Mouse (Mus musculus) cerebral cortex, adult 2 months (tissue): ENCODE measurements around the gene Timp1.

Experiments
- WGBS: fragments of 180-500 bp; shearing (Covaris S2); methylation state at CpG from one replicate; pipeline ENCODE4 v1.1.7; 2018; 5-methylcytosine and 5-hydroxymethylcytosine counted together

Timp1 gene

DNA sequence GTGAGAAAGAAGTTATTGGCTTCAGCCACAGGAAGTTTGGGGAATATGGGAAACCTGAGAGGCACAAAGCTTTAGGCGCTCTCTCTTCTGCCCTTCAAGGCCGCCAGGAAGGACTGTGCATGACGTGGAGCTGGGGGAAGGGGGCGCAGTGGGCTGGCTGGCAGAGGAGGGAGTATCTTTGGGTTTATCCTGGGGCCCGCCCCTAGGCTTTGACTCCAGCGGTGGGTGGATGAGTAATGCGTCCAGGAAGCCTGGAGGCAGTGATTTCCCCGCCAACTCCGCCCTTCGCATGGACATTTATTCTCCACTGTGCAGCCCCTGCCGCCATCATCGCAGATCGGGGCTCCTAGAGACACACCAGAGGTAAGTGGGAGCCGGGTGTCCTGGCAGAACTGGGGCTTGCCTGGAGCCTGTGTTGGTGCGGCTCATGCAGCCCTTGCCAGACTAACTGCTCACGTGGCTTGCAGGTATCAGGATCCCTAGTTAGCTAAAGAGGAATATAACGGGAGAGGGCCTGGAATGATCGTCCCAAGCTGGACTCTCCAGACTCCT, at the start of gene Timp1:
Timp1 (plus strand) TSS at position 205 of the 552 bp plus-strand sequence.
- 17% methylated on average over 18 of the region's 18 CpGs for WGBS

DNA sequence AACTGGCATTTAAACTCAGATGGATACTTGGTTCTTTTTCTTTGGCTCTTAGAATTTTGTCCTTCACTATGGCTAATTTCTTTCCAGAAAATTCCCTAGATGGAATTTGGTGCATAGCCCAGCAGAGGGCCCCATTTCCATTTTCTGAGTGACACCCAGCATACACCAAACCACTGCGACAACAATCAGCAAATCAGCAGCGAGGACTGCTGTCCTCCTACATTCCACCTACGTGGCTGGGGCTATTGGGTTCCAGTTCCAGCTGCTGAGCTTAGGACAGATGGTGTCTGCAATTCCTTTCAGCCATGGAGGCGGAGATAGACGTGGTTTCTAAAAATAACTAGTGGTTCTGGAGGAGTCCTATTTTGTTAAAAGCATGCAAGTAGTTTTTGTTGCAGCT, 41.0 kb upstream of the Timp1 start:
- WGBS: 4% methylated on average over 5 of the region's 5 CpGs

DNA sequence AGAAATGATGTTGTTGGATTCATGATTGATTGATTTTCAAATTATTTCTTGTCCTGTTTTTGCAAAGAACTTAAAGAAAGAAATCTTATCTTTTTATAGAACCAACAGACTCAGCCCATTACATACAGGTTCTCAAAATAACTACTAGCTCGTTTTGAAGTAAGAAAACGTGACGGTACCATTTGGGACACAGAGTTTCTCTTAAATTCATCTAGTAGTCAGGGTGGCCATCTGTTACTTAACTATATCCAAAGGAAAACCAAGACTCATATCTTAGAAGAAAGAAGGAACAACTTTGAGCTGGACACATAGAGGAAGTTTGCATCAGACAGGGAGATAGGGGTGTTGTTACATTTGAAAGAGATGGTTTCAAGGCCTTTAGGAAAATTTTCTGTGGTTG, 22.7 kb upstream of the Timp1 start:
- WGBS: 52% methylated on average over 3 of the region's 3 CpGs

DNA sequence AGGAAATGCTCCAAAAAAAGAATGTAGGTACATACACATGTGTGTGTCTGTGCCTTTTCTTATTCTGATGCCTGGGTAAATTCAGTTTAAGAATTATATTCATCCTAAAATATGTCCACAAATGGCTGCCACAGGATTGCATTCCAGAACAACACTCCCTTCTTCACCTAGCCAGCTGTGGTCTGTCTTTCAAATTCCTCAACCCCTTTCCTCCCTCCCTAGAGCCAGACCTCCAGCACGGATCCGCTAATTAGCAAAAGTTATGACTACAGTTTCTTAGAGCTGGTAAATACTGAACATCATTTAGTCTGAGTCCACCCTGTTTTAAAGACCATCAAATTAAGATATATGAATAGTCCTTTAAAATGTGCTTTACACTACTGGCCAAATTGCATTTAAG, 22.1 kb upstream of the Timp1 start:
- WGBS: 8% methylated on average over 2 of the region's 2 CpGs

DNA sequence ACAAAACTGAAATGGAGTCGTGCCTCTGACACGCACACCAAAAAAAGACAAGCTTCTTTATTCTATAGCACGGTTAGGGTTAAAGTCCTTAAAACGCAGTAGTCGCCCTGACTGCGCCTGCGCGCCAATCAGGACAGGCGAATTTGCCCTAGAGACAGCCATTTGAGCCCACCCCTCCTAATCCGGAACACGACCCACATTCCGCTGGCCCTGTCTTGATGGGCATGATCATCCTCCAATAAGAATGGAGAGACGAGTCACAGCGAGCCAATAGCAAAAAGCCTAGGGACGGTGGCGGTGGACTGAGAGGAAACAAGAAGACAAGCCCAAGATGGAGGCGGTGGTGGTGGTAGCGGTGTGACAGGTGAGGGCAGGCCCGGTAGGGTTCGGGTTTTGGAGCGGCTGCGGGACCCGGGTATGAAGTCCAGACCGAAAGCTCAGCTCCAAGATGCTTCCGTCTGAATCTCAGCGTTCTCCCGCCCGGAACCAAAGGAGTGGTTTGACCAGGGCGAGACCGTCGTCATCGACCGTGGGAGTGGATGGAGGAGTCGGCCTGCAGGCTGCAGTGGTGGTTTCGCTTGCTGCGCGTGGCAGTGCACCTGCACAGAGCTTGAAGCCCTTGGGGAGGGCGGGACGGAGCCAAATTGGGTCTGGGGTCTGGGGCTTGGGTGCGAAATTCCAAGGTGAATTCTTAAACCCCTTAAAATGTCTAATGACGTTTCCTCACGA, 21.5 kb upstream of the Timp1 start:
- WGBS: 4% methylated on average over 42 of the region's 42 CpGs

DNA sequence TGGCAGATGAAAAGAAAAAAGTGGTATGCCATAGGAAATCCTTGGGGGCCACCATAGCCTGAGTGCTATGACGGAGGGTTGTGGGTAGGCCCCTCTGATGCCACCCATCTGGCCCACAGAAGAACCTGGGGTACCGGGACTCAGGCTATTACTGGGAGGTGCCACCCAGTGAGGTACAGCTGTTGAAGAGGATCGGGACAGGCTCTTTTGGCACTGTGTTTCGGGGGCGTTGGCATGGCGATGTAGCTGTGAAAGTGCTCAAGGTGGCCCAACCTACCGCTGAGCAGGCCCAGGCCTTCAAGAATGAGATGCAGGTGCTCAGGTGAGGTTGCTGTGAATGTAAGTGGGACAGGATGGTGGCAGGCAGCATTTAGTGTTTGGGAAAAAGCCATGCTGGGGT, 16.2 kb upstream of the Timp1 start:
- WGBS: 87% methylated on average over 7 of the region's 7 CpGs

DNA sequence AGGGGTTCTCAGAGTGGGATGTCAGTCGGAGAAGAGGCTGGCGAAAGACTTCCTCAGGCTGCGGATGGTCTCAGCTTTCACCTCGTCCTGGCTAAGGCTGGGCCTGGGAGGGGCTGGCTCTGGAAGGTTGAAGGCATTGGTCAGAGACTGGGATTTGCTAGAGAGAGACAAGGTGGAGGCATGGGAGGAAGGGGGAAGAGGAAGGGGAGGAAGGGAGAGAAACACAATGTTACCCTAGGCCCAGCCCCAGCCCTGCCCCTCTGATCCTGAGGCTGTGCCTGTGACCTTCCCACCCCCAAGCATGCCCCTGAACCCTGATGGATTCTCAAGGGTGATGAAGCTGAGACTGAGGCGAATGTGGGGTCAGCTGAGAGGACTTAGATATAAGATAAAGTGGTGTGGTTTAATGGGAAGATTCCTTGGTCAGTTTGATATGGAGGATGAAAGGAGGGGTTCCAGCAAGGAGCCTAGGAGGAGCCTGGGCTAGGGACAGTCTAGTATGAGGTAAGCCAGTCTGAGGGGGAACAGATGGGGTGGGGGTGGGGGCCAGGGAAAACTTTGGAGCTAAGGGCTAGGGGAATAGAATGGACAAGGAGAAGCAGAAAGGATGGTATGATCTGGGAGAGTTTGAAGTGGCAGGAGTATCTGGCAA, 8.4 kb upstream of the Timp1 start:
- WGBS: 73% methylated on average over 5 of the region's 5 CpGs

DNA sequence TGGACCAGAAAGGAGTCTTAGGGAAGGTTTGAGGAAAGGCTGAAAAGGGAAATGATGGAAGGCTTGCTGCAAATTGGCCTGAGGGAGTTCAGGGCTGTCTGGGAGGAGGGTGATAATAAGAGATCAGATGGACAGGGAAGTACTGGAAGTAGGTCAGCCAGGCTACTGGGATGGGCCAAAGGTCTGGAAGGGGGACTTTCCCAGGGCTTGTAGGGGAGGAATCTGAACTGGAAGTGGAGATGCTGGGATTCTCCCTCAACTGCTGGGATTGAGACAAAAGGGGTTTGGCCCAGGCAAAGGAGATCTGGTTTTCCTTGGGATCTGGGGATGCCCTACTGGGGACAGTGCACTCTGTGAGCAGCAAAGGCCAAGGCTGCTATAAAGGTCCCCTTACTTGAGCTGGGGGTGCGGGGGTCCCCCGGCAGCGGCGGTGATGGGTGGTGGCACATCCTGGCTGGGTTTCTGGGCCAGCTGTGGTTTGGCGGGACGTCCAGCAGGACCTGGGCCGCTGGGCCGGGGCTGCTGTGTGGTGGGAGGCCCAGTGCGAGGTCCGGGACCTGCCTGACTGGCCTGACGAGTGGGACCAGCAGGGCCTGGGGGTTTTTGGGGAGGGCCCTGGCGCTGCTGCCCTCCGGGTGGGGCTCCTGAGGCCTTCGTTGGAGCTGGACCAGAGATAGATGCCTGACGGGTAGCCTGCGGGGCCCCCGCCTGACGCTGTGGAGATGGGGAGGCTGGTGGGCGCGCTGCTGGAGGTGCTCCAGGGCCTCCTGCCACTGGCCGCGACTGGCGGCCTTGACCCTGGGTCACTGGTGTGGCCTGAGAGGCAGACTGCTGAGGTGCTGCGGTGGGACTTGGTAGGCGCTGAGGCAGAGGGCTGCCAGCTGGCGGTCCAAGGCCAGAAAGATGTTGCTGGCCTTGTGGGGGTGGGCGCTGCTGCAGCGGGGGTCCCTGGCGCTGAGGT, 7.6 kb upstream of the Timp1 start:
- WGBS: 47% methylated on average over 27 of the region's 29 CpGs

DNA sequence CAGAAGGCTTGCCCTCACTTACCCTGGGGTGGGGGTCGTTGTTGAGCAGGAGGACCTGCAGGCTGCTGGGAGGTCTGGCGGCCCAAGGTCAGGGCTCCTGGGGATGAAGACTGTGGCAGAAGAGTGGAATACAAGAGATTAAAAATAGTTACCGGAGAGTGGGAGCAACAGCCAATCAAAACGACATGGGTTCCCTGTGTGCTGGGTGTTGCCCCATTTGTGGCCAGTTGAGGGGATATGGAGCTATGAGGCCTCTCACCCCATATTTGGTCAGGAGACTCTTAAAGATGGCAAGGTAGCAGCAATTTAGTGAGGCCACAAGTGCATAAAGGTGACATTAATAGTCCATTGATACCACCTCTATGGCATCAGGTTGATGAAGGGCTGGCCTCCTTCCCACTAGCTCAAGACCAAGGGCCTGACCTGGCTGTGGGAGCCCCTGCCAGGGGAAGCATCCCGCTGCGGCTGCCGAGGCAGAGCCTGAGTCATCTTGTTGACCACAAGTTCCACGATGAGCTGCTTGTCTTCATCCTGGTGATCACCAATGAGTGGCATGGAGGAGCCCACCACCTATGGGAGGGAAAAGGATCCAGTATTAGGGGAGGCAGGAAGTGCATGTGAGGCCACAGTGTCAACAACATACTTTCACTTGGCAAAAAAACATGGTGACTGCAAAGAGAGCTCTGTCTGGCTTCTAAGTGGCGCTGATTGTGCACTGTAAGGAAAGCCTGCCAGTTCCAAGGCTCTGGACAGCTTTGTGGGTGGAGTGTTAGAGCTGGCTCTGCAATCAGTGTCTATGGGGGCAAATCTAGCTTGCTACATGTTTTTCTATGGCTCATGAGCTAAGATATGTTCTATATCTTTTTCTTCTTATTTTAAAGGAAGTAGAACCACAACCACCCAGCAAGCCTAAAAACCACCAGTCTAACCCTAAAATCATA, 6.5 kb upstream of the Timp1 start:
- 43% methylated on average over 9 of the region's 9 CpGs for WGBS

DNA sequence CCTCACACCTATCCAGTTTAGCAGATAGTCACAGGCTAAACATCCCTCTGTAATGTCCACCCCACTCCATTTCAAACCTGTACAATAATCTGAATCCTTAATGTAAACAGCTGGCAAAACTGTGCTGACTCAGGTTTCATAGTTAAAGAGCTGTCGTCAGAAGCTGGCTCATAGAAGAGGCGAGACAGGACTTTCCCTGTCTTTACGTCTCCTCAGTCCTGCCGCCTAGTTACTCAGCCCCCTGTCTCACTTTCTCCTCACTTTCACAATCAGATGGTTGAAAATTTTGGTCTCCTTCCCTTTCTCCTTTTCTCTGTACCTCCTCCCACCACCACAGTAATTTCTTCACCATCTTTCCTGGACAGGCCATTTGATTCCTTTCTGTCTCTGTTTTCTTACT, 1.9 kb upstream of the Timp1 start:
- 43% methylated on average over 4 of the region's 4 CpGs for WGBS

DNA sequence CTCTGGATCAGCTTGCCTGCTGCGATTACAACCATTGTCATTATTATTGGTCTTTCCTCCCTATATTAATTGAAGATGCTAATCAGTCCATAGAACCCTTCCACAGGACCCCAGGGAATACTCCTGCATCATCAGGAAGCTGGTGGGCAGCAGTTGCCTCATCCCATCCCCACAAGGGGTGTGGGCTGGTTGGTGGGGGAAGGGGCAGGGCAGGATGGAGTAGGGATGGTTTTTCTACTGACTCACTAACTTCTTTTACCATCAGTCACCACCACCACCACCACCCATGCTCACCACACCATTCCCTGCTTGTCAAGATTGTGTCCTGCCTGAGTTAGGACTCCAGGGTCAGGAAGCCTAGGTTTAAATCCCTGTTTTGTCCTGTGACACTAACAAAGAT, 763 bp upstream of the Timp1 start:
- 73% methylated on average over 1 of the region's 1 CpGs for WGBS

DNA sequence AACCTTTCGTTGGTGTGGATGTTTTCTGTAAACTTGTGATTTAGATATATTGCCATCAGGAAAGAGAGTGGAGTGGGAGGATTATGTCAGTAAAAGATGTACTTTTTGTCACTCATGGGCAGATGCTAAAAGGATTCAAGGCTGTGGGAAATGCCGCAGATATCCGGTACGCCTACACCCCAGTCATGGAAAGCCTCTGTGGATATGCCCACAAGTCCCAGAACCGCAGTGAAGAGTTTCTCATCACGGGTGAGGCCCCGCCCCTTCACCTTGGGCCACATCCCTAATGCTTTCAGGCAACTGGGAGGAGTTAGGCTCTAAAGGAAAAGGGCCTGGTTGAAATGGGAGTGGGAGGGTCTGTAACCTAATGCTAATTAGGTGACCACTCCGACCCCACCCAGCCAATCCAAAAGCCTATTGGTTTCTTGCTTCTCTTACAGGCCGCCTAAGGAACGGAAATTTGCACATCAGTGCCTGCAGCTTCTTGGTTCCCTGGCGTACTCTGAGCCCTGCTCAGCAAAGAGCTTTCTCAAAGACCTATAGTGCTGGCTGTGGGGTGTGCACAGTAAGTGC, 3.0 kb downstream of the Timp1 start:
- 41% methylated on average over 11 of the region's 11 CpGs for WGBS

DNA sequence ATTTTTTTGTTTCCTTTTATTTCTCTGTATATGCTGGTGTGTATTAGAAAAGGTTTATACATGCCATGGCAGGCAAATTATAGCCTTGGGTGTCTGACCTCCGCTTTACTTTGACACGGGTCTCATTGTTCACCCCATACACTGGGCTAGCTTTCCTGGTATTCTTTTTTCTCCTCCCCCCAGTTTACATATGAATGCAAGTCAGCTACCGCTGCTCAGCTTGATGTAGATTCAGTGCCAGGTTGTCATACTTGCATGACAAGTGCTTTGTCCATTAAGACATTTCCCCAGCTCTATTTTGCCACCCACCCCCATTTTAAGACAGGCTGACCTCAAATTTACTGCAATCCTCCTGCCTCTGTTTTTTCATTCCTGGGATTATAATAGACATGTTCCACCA, 5.3 kb downstream of the Timp1 start:
- WGBS: 53% methylated on average over 3 of the region's 3 CpGs

DNA sequence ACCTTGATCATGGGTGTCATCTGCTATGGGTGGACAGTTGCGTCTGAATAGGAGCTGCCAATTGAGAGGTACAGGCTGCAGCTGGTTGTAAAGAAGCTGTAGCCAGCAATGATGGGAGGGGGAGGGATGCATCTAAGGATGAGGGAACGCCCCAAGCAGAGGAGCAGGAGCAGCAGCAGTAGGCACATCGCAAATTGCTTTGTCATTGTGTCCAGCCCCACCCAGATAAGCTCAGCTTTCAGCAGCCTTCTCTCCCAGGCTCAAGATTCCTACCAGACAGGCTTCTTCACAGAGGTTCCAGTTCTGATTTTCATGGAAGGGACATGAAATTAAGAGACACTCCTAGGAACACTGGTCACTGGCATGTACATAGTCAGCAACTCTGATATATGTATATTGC, 40.1 kb downstream of the Timp1 start:
- WGBS: 31% methylated on average over 3 of the region's 3 CpGs

DNA sequence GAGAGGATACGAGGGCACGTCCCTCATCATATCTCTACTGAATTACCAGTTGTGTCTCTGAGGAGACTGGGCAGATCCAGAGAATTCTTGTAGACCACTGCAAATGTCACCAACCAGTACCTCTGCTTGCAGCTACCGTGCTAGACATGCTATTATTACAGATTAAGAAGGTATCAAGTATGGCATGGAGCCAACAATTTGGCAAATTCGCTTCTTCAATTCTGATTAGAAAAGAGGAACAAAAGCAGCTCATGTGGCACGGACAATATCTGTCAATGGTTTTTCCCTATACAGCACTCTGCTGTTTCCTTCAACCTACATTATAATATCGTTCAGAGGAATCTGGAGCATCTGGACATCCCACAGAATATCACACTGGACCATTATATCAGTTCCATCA, 43.8 kb downstream of the Timp1 start:
- 57% methylated on average over 6 of the region's 6 CpGs for WGBS

DNA sequence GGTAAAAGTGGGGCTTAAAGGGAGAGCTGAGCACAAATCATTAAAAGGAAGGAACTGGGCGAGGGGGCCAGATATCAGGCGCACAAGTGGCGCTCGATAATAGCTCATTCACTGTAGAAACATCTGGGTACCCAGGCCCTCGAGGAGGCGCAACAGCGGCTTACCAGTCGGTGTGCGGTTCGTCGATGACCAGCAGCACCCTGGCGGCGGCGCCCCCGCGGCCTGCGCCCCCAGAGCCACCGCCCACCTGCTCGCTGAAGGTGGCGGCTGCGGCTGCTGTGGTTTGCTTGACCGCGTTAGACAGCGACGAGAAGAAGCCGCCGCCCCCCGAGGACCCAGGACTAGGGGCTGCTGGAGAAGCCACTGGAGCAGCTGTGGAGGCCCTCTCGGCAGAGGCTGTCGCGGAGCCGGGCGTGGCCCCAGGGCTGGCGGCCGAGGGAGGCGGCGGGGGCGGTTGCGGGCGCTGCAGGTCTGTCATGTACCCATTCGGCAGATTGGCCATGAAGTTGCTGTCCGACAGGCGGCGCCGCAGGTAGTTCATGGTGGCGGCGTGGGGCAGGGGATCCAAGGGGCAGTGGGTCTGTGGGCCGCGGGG, 50.4 kb downstream of the Timp1 start:
- 2% methylated on average over 43 of the region's 49 CpGs for WGBS

DNA sequence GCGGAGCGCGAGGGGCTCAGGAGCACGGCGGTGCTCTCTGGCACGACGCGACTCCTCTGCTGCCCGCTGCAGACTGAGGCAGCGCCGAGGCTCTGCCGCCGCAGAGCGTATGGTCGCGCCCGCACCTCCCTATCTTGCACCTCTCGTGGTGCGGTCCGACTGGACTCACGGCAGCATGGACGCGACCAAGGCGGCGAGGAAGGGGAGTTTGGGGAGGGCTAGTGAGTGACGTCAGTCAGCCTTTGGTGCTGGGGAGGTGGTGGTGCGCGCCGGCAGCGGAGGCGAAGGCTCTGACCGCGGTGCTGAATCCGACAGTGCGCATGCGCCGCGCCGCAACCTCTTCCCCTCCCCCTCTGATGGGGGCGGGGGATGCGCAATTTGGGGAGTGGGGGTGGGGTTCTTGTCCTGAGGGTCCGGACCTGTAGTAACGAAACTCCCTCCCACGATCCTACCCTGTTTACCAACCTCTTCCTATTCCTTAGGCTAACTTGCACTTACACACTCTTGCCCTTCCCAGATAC, 50.9 kb downstream of the Timp1 start, which contains the start of gene Syn1:
Syn1 (minus strand) TSS at position 161 of the 521 bp plus-strand sequence.
- WGBS: under 1% methylated on average over 40 of the region's 44 CpGs

DNA sequence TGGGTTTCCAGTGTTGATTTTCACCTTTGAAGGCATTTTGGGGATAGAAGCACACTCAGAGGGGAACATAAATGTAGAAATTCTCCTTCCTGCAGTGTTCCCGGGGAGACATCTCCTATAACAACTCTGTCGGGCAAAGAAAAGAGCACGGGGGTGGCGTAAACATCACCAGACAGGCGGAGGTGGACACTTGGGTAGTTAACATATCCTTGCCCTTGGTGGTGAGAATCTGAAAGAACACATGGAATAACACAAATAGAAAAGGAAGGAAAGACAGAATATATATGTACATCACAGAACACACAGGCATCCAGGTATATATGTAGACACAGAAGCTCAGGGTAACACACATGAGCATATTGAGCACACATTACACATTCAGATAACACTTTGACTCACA, 51.4 kb downstream of the Timp1 start:
- 20% methylated on average over 5 of the region's 5 CpGs for WGBS

DNA sequence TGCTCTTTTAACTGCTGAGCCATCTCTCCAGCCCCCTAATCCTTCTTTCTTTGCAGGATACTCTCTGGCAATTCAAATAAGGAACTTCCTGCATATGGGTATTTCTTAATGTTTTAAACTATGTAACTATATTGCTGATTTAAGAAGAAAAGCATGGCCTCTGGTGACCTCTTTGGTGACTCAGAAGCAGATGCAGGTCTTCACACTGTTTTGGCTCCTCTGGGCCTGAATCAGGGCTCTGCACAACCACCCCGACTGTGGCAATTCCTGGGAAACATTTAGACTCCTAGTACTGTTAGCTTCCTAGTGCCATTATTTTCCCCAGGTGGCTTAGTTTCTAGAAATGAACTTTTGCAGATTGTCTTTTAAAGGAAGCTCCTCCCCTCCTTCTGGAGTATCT, 53.5 kb downstream of the Timp1 start:
- WGBS: 57% methylated on average over 1 of the region's 1 CpGs
